Mouse (Mus musculus): Measurements from ENCODE around the gene Iqsec1. TPM values are rescaled to one million over a fixed set of nuclear protein-coding genes. Genes with fewer than 3 reads are reported as not detected.

The Iqsec1 gene
- 100 to 1,000 TPM; 538 to 550 TPM for total RNA-seq (2023)

DNA sequence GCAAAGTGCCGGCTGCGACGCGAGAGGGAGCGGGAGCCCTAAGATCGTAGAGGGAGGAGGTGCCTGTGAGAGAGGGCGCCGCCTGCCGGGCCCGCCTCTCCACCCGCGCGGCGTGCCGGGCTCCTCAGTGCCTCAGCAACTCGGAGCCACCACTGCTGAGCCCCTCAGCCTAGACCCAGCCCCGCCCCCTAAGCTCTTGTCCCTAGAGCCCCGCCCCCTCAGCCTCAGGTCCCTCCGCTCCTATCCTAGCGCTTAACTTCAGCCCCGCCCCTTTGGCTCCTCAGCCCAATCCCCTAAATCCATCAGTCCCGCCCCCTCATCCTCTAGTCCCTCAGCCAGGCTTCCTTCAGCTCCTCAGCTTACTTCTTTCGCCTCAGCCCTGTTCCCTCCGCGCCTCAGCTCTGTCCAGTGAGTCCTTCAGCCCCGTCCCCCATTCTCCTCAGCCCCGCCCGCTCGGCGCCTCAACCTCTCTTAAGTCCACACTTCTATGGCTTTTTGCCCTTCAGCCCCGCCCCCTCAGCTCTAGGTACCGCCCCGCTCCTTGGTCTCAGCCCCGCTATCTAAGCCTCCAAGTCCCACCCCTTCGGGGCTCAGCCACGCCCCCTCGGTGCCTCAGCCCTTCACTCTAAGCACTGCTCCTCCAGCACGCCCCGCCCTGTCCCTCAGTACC lies at the start of gene Iqsec1:
Gene Iqsec1, minus strand, starts transcription at position 38 of the 670 bp plus-strand sequence.

Other genes starting within 250 kb of the Iqsec1 start
- 100 to 1,000 TPM; 151 to 163 TPM for gene Nup210, start 128.1 kb upstream of the Iqsec1 start, total RNA-seq (2023)
- 1 to 10 TPM; 3.6 to 5.8 TPM for gene Hdac11, start 168.0 kb upstream of the Iqsec1 start, total RNA-seq (2023)
- gene Fbln2, start 223.8 kb upstream of the Iqsec1 start, total RNA-seq (2023): not detected